Mouse (Mus musculus): ENCODE data around the gene Mthfd2. TPM values are rescaled to one million over a fixed set of nuclear protein-coding genes. Genes with fewer than 3 reads are reported as not detected.
"Not testable (repeated sequence)": the region's sequence is repeated elsewhere in the genome, so short reads cannot be mapped to it uniquely, and the experiment has no call there.

Mthfd2 gene
- polyA plus RNA-seq, 1 experiment from 2014 or later: 48.1 TPM

DNA sequence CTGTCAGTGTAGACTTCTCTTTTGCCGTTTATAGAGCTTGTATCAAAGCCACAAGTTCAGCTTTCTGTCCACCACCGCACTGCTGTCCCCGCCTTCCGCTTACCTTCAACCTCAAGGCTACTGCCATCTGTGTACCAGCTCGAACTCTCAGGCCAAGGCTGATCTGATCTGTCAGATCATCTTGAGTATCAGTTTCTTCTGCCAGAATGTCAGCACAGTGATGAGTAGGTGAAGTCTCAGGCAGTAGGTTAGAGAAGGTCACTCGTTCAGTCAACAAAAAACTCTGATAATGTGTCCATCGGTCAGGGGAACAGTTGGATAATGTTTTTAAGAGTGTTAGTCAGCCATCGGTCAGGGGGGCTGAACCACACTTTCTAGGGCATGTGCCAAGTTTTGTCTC, 19.6 kb upstream of the Mthfd2 start:
- not testable (repeated sequence) for H3K4me2 ChIP-seq (ENCODE audit: low read depth, low read length, severe bottlenecking); H3K27me3 ChIP-seq (ENCODE audit: control insufficient read depth, insufficient read depth, low read length); H3K36me3 ChIP-seq (ENCODE audit: control insufficient read depth, insufficient read depth, low read length); ATAC-seq (replicated peaks; ENCODE audit: low FRiP score); H3K27ac ChIP-seq (ENCODE audit: low read depth, low read length); H3K9ac ChIP-seq (ENCODE audit: low read length); H3K4me3 ChIP-seq (ENCODE audit: low read depth, low read length); DNase-seq (ENCODE audit: low spot score); H3K9me3 ChIP-seq (ENCODE audit: control insufficient read depth, low read length); H3K4me1 ChIP-seq (replicated peaks; ENCODE audit: control insufficient read depth, insufficient read depth, low read length)
- WGBS: 95% methylated on average over 8 of the region's 8 CpGs

DNA sequence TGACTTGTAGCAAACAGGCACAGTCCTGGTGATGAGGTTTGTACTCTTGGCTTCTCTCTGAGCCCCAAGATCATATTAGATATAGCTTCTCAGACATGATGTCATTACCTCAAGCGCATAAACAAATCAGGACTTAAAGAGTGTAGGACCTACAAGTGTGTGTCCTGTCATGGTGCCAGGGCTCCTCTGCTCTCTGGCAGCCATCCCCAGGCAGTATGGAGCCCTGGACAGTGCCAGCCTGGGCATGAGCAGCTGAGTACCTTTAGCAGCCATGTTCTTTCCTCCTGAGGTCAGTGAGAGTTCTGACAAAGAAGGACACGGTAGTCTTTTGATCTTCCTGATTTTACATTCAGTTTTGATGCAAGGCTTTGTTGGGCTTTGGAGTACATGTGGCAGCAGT, 17.2 kb upstream of the Mthfd2 start:
- Histone ChIP-seq H3K9ac (ENCODE audit: low read length) (no peak overlapping the region), H3K27ac (ENCODE audit: low read depth, low read length) (no peak overlapping the region), H3K4me3 (ENCODE audit: low read depth, low read length) (no peak overlapping the region), H3K4me2 (ENCODE audit: low read depth, low read length, severe bottlenecking) (no peak overlapping the region), H3K36me3 (ENCODE audit: control insufficient read depth, insufficient read depth, low read length) (peaks cover 8% of the 10 kb centered on the region; the same call in 1 of the 2 replicates), H3K27me3 (ENCODE audit: control insufficient read depth, insufficient read depth, low read length) (no peaks in the 10 kb centered on the region), H3K4me1 (replicated peaks; ENCODE audit: control insufficient read depth, insufficient read depth, low read length) (no peaks in the 10 kb centered on the region), H3K9me3 (ENCODE audit: control insufficient read depth, low read length) (no peaks in the 10 kb centered on the region)
- no peak for DNase-seq (ENCODE audit: low spot score)
- 94% methylated on average over 2 of the region's 2 CpGs for WGBS
- ATAC-seq (replicated peaks; ENCODE audit: low FRiP score): no peak

DNA sequence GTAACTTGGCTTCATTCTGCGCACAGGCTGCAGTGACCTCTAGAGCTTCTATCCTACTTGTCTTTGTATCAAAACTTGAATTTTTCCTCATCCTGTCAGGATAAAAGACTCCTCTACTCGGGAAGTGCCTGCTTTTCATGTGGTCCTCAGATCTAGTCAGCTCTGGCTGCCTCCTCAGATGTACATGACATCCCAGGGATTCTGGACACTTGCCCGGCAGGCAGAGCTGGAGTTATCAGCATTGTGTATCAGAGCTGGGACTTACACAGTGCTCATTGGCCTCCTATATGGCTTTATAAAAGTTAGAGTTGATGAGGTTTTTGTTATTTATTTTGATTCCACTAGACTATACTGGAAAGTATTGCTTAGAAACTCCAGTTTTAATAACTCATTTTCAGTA, 15.7 kb upstream of the Mthfd2 start:
- H3K27ac ChIP-seq (ENCODE audit: low read depth, low read length): no peak overlapping the region
- H3K27me3 ChIP-seq (ENCODE audit: control insufficient read depth, insufficient read depth, low read length): no peaks in the 10 kb centered on the region
- no peak overlapping the region for H3K4me3 ChIP-seq (ENCODE audit: low read depth, low read length)
- no peak for ATAC-seq (replicated peaks; ENCODE audit: low FRiP score)
- H3K4me1 ChIP-seq (replicated peaks; ENCODE audit: control insufficient read depth, insufficient read depth, low read length): no peaks in the 10 kb centered on the region
- no peak for DNase-seq (ENCODE audit: low spot score)
- 88% methylated on average over 3 of the region's 3 CpGs for WGBS
- H3K36me3 ChIP-seq (ENCODE audit: control insufficient read depth, insufficient read depth, low read length): peaks cover 9% of the 10 kb centered on the region; the same call in 1 of the 2 replicates
- no peak overlapping the region for H3K9ac ChIP-seq (ENCODE audit: low read length)
- no peaks in the 10 kb centered on the region for H3K9me3 ChIP-seq (ENCODE audit: control insufficient read depth, low read length)
- H3K4me2 ChIP-seq (ENCODE audit: low read depth, low read length, severe bottlenecking): no peak overlapping the region

DNA sequence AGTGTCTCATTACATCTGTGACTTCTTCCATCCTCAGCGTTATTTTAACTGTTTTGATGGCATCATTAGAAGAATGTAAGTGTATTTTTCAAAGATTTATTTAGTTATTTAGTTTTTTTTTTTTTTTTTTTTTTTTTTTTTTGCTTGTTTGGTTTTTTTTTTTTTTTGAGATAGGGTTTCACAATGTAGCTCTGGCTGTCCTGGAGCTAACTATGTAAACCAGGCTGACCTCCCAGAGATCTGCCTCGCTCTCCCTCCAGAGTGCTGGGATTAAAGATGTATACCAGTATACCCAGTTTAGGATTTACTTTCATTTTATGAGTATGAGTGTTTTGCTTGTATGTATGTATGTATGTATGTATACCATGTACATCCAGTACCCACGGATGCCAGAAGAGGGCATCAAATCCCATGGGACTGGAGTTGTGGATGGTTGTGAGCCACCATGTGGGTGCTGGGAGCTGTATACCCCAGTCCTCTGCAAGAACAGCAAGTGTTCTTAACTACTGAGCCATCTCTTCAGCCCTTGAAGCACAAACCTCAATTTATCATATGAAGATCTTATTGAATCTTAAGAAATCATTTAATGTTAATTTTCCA, 2.0 kb upstream of the Mthfd2 start:
- H3K4me1 ChIP-seq (replicated peaks; ENCODE audit: control insufficient read depth, insufficient read depth, low read length): no peaks in the 10 kb centered on the region
- H3K9ac ChIP-seq (ENCODE audit: low read length): no peak overlapping the region
- H3K4me2 ChIP-seq (ENCODE audit: low read depth, low read length, severe bottlenecking): no peak overlapping the region
- ATAC-seq (replicated peaks; ENCODE audit: low FRiP score) (no peak), DNase-seq (ENCODE audit: low spot score) (no peak)
- no peak overlapping the region for H3K27ac ChIP-seq (ENCODE audit: low read depth, low read length)
- no peaks in the 10 kb centered on the region for H3K9me3 ChIP-seq (ENCODE audit: control insufficient read depth, low read length)
- H3K27me3 ChIP-seq (ENCODE audit: control insufficient read depth, insufficient read depth, low read length): no peaks in the 10 kb centered on the region
- no peak overlapping the region for H3K4me3 ChIP-seq (ENCODE audit: low read depth, low read length)
- WGBS: 92% methylated on average over 3 of the region's 3 CpGs
- peaks cover 8% of the 10 kb centered on the region; the same call in 1 of the 2 replicates for H3K36me3 ChIP-seq (ENCODE audit: control insufficient read depth, insufficient read depth, low read length)

DNA sequence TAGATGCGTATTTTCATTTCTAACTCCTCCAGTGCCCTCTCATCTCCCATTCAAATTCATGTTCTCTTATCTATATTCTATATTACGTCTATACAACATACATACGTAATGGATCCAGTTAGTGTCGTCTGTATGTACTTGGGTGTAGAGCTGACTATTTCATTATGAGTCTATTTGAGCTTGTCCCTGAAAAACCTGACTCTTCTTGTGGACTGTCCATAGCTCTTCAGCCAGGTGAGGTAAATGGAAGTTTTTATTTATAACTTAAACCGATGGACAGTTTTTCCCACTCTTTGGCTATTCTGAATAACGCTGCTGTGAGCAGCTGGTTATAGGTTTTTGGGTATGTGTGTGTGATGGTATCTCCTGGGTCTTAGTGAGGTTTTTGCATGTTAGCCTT, 1.1 kb upstream of the Mthfd2 start:
- peak overlapping the region; percentile 56 for H3K4me2 ChIP-seq (ENCODE audit: low read depth, low read length, severe bottlenecking)
- H3K4me1 ChIP-seq (replicated peaks; ENCODE audit: control insufficient read depth, insufficient read depth, low read length): no peaks in the 10 kb centered on the region
- H3K27ac ChIP-seq (ENCODE audit: low read depth, low read length): no peak overlapping the region
- H3K4me3 ChIP-seq (ENCODE audit: low read depth, low read length): peak overlapping the region; percentile 62
- H3K27me3 ChIP-seq (ENCODE audit: control insufficient read depth, insufficient read depth, low read length): no peaks in the 10 kb centered on the region
- 71% methylated on average over 6 of the region's 6 CpGs for WGBS
- H3K36me3 ChIP-seq (ENCODE audit: control insufficient read depth, insufficient read depth, low read length): peaks cover 2% of the 10 kb centered on the region; the same call in 1 of the 2 replicates
- DNase-seq (ENCODE audit: low spot score): no peak
- no peaks in the 10 kb centered on the region for H3K9me3 ChIP-seq (ENCODE audit: control insufficient read depth, low read length)
- ATAC-seq (replicated peaks; ENCODE audit: low FRiP score): no peak
- H3K9ac ChIP-seq (ENCODE audit: low read length): peak overlapping the region; percentile 78

DNA sequence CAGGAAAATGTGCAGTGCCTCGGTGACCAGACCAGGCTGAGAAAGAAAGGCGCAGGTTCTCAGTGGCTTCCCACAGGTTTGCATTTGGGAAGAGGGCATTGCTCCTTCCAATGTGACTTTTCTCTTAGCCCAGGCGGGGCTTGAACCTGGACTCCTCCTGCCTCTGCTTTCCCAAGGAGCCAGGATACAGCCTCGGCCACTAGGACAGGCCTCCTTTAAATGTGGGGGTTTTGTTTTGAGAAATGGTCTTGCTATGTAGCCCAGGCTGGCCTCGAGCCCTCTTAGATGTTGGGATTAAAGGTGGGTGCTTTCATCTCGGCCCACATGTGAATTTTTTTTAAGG, 657 bp upstream of the Mthfd2 start:
- DNase-seq (ENCODE audit: low spot score) (no peak), ATAC-seq (replicated peaks; ENCODE audit: low FRiP score) (peak; percentile 59; the same call in 1 of the 2 replicates)
- no peaks in the 10 kb centered on the region for H3K27me3 ChIP-seq (ENCODE audit: control insufficient read depth, insufficient read depth, low read length)
- H3K9ac ChIP-seq (ENCODE audit: low read length): peak overlapping the region; percentile 78
- no peaks in the 10 kb centered on the region for H3K4me1 ChIP-seq (replicated peaks; ENCODE audit: control insufficient read depth, insufficient read depth, low read length)
- peaks cover 2% of the 10 kb centered on the region; the same call in 1 of the 2 replicates for H3K36me3 ChIP-seq (ENCODE audit: control insufficient read depth, insufficient read depth, low read length)
- H3K4me3 ChIP-seq (ENCODE audit: low read depth, low read length): peak overlapping the region; percentile 62
- H3K9me3 ChIP-seq (ENCODE audit: control insufficient read depth, low read length): no peaks in the 10 kb centered on the region
- WGBS: 9% methylated on average over 6 of the region's 6 CpGs
- H3K4me2 ChIP-seq (ENCODE audit: low read depth, low read length, severe bottlenecking): peak overlapping the region; percentile 56
- H3K27ac ChIP-seq (ENCODE audit: low read depth, low read length): peak overlapping the region; percentile 63; the same call in 1 of the 2 replicates

DNA sequence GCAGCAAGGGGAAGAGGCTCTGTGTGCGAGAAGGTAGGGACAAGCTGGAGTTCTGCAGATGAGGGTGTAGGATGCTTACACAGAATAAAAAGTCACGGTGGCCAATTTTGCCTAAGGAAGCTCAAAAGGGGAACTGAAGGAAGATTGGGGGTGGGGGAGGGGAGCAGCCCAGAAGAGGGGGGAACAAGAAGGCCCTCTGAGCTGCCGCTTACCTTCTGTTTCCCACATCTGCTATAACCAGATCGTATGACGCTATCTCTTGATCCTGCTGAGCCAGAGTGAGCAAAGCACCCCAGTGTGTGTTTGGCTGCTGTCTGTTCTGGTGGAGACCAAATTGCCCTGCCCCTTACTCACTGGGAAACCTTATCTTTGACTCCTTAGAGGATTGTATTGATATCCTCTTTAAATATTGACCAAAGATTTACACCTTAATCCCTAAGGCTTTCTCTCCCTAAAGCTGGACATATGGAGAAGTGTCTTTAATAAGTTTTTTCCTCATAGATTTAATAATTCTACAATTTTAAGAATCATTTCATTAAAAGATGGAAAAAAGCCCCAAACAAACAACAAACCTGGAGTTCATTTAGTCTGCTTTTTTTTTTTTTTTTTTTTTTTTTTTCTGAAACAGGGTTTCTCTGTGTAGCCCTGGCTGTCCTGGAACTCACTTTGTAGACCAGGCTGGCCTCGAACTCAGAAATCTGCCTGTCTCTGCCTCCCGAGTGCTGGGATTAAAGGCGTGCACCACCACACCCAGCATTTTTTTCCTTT, 1.9 kb downstream of the Mthfd2 start:
- no peaks in the 10 kb centered on the region for H3K4me1 ChIP-seq (replicated peaks; ENCODE audit: control insufficient read depth, insufficient read depth, low read length)
- no peak overlapping the region for H3K4me2 ChIP-seq (ENCODE audit: low read depth, low read length, severe bottlenecking)
- no peak overlapping the region for H3K4me3 ChIP-seq (ENCODE audit: low read depth, low read length)
- DNase-seq (ENCODE audit: low spot score) (no peak), ATAC-seq (replicated peaks; ENCODE audit: low FRiP score) (no peak)
- no peaks in the 10 kb centered on the region for H3K9me3 ChIP-seq (ENCODE audit: control insufficient read depth, low read length)
- WGBS: 75% methylated on average over 8 of the region's 8 CpGs
- H3K36me3 ChIP-seq (ENCODE audit: control insufficient read depth, insufficient read depth, low read length): no peaks in the 10 kb centered on the region
- H3K27ac ChIP-seq (ENCODE audit: low read depth, low read length): no peak overlapping the region
- H3K27me3 ChIP-seq (ENCODE audit: control insufficient read depth, insufficient read depth, low read length): no peaks in the 10 kb centered on the region
- H3K9ac ChIP-seq (ENCODE audit: low read length): no peak overlapping the region

DNA sequence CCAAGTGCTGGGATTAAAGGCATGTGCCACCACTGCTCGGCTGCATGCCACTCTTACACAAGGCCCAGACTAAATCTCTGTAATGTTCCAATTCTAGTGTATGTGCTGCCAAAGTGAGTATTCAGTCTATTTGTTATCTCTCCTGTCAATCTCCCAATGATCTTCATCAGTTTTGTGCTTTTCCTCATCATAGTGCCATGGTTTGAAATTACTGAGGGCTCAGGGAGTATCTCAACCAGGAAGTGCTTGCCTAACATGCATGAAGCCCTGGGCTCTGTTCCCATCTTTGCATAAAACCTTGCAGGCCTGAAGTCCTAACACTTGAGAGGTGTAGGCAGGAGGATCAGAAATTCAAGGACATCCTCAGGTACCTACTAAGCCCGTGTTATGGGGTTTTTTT, 2.9 kb downstream of the Mthfd2 start:
- Histone ChIP-seq H3K27me3 (ENCODE audit: control insufficient read depth, insufficient read depth, low read length) (no peaks in the 10 kb centered on the region), H3K36me3 (ENCODE audit: control insufficient read depth, insufficient read depth, low read length) (no peaks in the 10 kb centered on the region), H3K4me2 (ENCODE audit: low read depth, low read length, severe bottlenecking) (no peak overlapping the region), H3K9me3 (ENCODE audit: control insufficient read depth, low read length) (no peaks in the 10 kb centered on the region), H3K4me1 (replicated peaks; ENCODE audit: control insufficient read depth, insufficient read depth, low read length) (no peaks in the 10 kb centered on the region), H3K4me3 (ENCODE audit: low read depth, low read length) (no peak overlapping the region), H3K27ac (ENCODE audit: low read depth, low read length) (no peak overlapping the region), H3K9ac (ENCODE audit: low read length) (no peak overlapping the region)
- WGBS: 59% methylated on average over 2 of the region's 2 CpGs
- DNase-seq (ENCODE audit: low spot score): no peak
- no peak for ATAC-seq (replicated peaks; ENCODE audit: low FRiP score)

DNA sequence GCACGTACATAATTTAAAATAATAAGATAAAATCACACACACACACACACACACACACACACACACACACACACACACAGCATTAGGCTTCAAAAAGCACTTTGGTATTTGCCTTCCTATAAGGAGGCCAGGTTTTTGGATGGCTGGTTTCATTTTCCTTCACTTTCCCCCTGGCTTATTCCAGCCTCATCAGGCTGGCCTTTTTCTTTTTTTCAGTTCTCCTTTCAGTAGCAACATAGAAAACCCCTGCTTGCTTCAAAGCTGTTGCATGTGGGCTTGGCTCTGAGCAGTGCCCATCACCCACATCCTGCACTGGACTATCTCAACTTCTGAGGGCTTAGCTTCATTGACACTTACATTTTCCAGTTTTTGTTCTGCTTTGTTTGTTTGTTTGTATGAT, 3.8 kb downstream of the Mthfd2 start:
- no peak for ATAC-seq (replicated peaks; ENCODE audit: low FRiP score)

More for the DNA sequence above, 3.8 kb downstream of the Mthfd2 start:
- Histone ChIP-seq H3K9me3 (ENCODE audit: control insufficient read depth, low read length) (no peaks in the 10 kb centered on the region), H3K27me3 (ENCODE audit: control insufficient read depth, insufficient read depth, low read length) (no peaks in the 10 kb centered on the region), H3K4me2 (ENCODE audit: low read depth, low read length, severe bottlenecking) (no peak overlapping the region), H3K4me1 (replicated peaks; ENCODE audit: control insufficient read depth, insufficient read depth, low read length) (no peaks in the 10 kb centered on the region), H3K4me3 (ENCODE audit: low read depth, low read length) (no peak overlapping the region), H3K27ac (ENCODE audit: low read depth, low read length) (no peak overlapping the region), H3K36me3 (ENCODE audit: control insufficient read depth, insufficient read depth, low read length) (no peaks in the 10 kb centered on the region), H3K9ac (ENCODE audit: low read length) (no peak overlapping the region)
- no peak for DNase-seq (ENCODE audit: low spot score)
- WGBS: 57% methylated on average over 1 of the region's 1 CpGs
